Mouse (Mus musculus): ENCODE measurements around the gene Ebf3. TPM values are rescaled to one million over a fixed set of nuclear protein-coding genes. Genes with fewer than 3 reads are reported as not detected.
A peak's percentile ranks its signal among the peaks of the same experiment; 100 is the strongest.

The Ebf3 gene
- polyA plus RNA-seq, 1 experiment from 2014 or later, result 23.9 TPM

- no peak for ATAC-seq (ENCODE audit: low read depth)
- Histone ChIP-seq H3K9ac (no peak overlapping the region), H3K27me3 (no peaks in the 10 kb centered on the region), H3K4me1 (replicated peaks) (0 out of 2 replicates have a peak, but pooled peaks cover 5% of the 10 kb centered on the region), H3K4me2 (no peak overlapping the region), H3K27ac (replicated peaks) (no peak overlapping the region), H3K9me3 (no peaks in the 10 kb centered on the region), H3K36me3 (no peaks in the 10 kb centered on the region), H3K4me3 (no peak overlapping the region)
Observed at GRCm38 (mm10) chr7:137159086-137159485, 155.2 kb downstream of the Ebf3 start.

- WGBS, result 70% methylated on average over 2 of the region's 2 CpGs
- no peak overlapping the region for H3K4me2 ChIP-seq
- ATAC-seq (ENCODE audit: low read depth), result no peak
Observed at GRCm38 (mm10) chr7:137154623-137155022, 159.6 kb downstream of the Ebf3 start.

GRCm38 (mm10) chr7:137151854-137152253 lies 162.4 kb downstream of the Ebf3 start:
- no peak for ATAC-seq (ENCODE audit: low read depth)
- no peak overlapping the region for H3K4me3 ChIP-seq
- no peak overlapping the region for H3K9ac ChIP-seq
- 90% methylated on average over 2 of the region's 2 CpGs for WGBS
- H3K36me3 ChIP-seq, result no peaks in the 10 kb centered on the region
- no peaks in the 10 kb centered on the region for H3K27me3 ChIP-seq
- H3K27ac ChIP-seq (replicated peaks), result no peak overlapping the region
- H3K4me2 ChIP-seq, result no peak overlapping the region
- H3K9me3 ChIP-seq, result no peaks in the 10 kb centered on the region
- H3K4me1 ChIP-seq (replicated peaks), result peaks cover 30% of the 10 kb centered on the region

More at GRCm38 (mm10) chr7:137154623-137155022, 159.6 kb downstream of the Ebf3 start:
- no peaks in the 10 kb centered on the region for H3K36me3 ChIP-seq
- H3K9me3 ChIP-seq, result no peaks in the 10 kb centered on the region
- no peak overlapping the region for H3K4me3 ChIP-seq
- no peak overlapping the region for H3K9ac ChIP-seq
- H3K4me1 ChIP-seq (replicated peaks), result peaks cover 7% of the 10 kb centered on the region
- no peaks in the 10 kb centered on the region for H3K27me3 ChIP-seq
- no peak overlapping the region for H3K27ac ChIP-seq (replicated peaks)

GRCm38 (mm10) chr7:137147101-137147500 lies 167.1 kb downstream of the Ebf3 start:
- peak overlapping the region; percentile 52 for H3K27ac ChIP-seq (replicated peaks)
- 35% methylated on average over 12 of the region's 12 CpGs for WGBS
- ATAC-seq (ENCODE audit: low read depth), result peak; percentile 66; the same call in 1 of the 2 replicates

More at GRCm38 (mm10) chr7:137147101-137147500, 167.1 kb downstream of the Ebf3 start:
- Histone ChIP-seq H3K36me3 (no peaks in the 10 kb centered on the region), H3K4me2 (no peak overlapping the region), H3K9me3 (no peaks in the 10 kb centered on the region), H3K27me3 (no peaks in the 10 kb centered on the region), H3K4me1 (replicated peaks) (peaks cover 45% of the 10 kb centered on the region), H3K4me3 (no peak overlapping the region), H3K9ac (no peak overlapping the region)

Other genes with a start within 250 kb of the Ebf3 start
- gene 9430038I01Rik, start 96.3 kb upstream of the Ebf3 start, polyA plus RNA-seq (2015; fragmentation: Nextera tagmentation; extraction: Ambion mirVana), result 14.7 and 15.7 TPM in 2 replicates
- 270 and 299 TPM in 2 replicates for gene Glrx3, start 123.2 kb upstream of the Ebf3 start, polyA plus RNA-seq (2015; fragmentation: Nextera tagmentation; extraction: Ambion mirVana)